Mouse (Mus musculus): ENCODE results near the gene Pwp2.
A peak's percentile ranks its signal among the peaks of the same experiment; 100 is the strongest.

The Pwp2 gene

GRCm38 (mm10) chr10:78185381-78185725 is 404 bp upstream of the Pwp2 start:
- Histone ChIP-seq H3K4me3 (replicated peaks; ENCODE audit: low read length) (peak overlapping the region; percentile 100), H3K27me3 (ENCODE audit: insufficient read depth, low read length) (no peaks in the 10 kb centered on the region), H3K9me3 (ENCODE audit: low read length) (no peaks in the 10 kb centered on the region), H3K4me1 (replicated peaks; ENCODE audit: low read depth, low read length) (peaks cover 31% of the 10 kb centered on the region), H3K36me3 (ENCODE audit: insufficient read depth, low read length) (peaks cover 70% of the 10 kb centered on the region)
- no peak for TF ChIP-seq CTCF (conservative IDR thresholded peaks at IDR 0.05; ENCODE audit: low read length)
- TF ChIP-seq NANOG (IDR thresholded peaks at IDR 0.05; ENCODE audit: borderline replicate concordance, low read length), result no peak
- TF ChIP-seq POU5F1 (IDR thresholded peaks at IDR 0.05; ENCODE audit: borderline replicate concordance, low read length), result no peak

GRCm38 (mm10) chr10:78183577-78183976 is 1.4 kb downstream of the Pwp2 start:
- Histone ChIP-seq H3K9me3 (ENCODE audit: low read length) (no peaks in the 10 kb centered on the region), H3K4me1 (replicated peaks; ENCODE audit: low read depth, low read length) (peaks cover 36% of the 10 kb centered on the region), H3K36me3 (ENCODE audit: insufficient read depth, low read length) (peaks cover 70% of the 10 kb centered on the region), H3K4me3 (replicated peaks; ENCODE audit: low read length) (peak overlapping the region; percentile 100), H3K27me3 (ENCODE audit: insufficient read depth, low read length) (no peaks in the 10 kb centered on the region)
- no peak for TF ChIP-seq CTCF (conservative IDR thresholded peaks at IDR 0.05; ENCODE audit: low read length)
- TF ChIP-seq POU5F1 (IDR thresholded peaks at IDR 0.05; ENCODE audit: borderline replicate concordance, low read length), result no peak
- TF ChIP-seq NANOG (IDR thresholded peaks at IDR 0.05; ENCODE audit: borderline replicate concordance, low read length), result no peak

GRCm38 (mm10) chr10:78182321-78182720 is 2.6 kb downstream of the Pwp2 start:
- Histone ChIP-seq H3K4me3 (replicated peaks; ENCODE audit: low read length) (no peak overlapping the region), H3K9me3 (ENCODE audit: low read length) (no peaks in the 10 kb centered on the region)
- no peak for TF ChIP-seq POU5F1 (IDR thresholded peaks at IDR 0.05; ENCODE audit: borderline replicate concordance, low read length)
- TF ChIP-seq CTCF (conservative IDR thresholded peaks at IDR 0.05; ENCODE audit: low read length), result no peak
- no peak for TF ChIP-seq NANOG (IDR thresholded peaks at IDR 0.05; ENCODE audit: borderline replicate concordance, low read length)

GRCm38 (mm10) chr10:78174474-78174873 is 10.5 kb downstream of the Pwp2 start:
- TF ChIP-seq CTCF (conservative IDR thresholded peaks at IDR 0.05; ENCODE audit: low read length) (no peak), NANOG (IDR thresholded peaks at IDR 0.05; ENCODE audit: borderline replicate concordance, low read length) (no peak), POU5F1 (IDR thresholded peaks at IDR 0.05; ENCODE audit: borderline replicate concordance, low read length) (no peak)
- no peak overlapping the region for H3K4me3 ChIP-seq (replicated peaks; ENCODE audit: low read length)
- no peaks in the 10 kb centered on the region for H3K27me3 ChIP-seq (ENCODE audit: insufficient read depth, low read length)
- peaks cover 21% of the 10 kb centered on the region for H3K4me1 ChIP-seq (replicated peaks; ENCODE audit: low read depth, low read length)
- peaks cover 94% of the 10 kb centered on the region for H3K36me3 ChIP-seq (ENCODE audit: insufficient read depth, low read length)
- H3K9me3 ChIP-seq (ENCODE audit: low read length), result no peaks in the 10 kb centered on the region

More at GRCm38 (mm10) chr10:78182321-78182720, 2.6 kb downstream of the Pwp2 start:
- peaks cover 36% of the 10 kb centered on the region for H3K4me1 ChIP-seq (replicated peaks; ENCODE audit: low read depth, low read length)
- H3K27me3 ChIP-seq (ENCODE audit: insufficient read depth, low read length), result no peaks in the 10 kb centered on the region
- peaks cover 70% of the 10 kb centered on the region for H3K36me3 ChIP-seq (ENCODE audit: insufficient read depth, low read length)

GRCm38 (mm10) chr10:78171581-78171980 is 13.4 kb downstream of the Pwp2 start:
- Histone ChIP-seq H3K36me3 (ENCODE audit: insufficient read depth, low read length) (peaks cover 86% of the 10 kb centered on the region), H3K9me3 (ENCODE audit: low read length) (no peaks in the 10 kb centered on the region), H3K4me1 (replicated peaks; ENCODE audit: low read depth, low read length) (peaks cover 33% of the 10 kb centered on the region), H3K27me3 (ENCODE audit: insufficient read depth, low read length) (no peaks in the 10 kb centered on the region), H3K4me3 (replicated peaks; ENCODE audit: low read length) (no peak overlapping the region)
- TF ChIP-seq POU5F1 (IDR thresholded peaks at IDR 0.05; ENCODE audit: borderline replicate concordance, low read length), result no peak
- TF ChIP-seq NANOG (IDR thresholded peaks at IDR 0.05; ENCODE audit: borderline replicate concordance, low read length), result no peak
- no peak for TF ChIP-seq CTCF (conservative IDR thresholded peaks at IDR 0.05; ENCODE audit: low read length)

GRCm38 (mm10) chr10:78171057-78171456 is 13.9 kb downstream of the Pwp2 start:
- H3K36me3 ChIP-seq (ENCODE audit: insufficient read depth, low read length), result peaks cover 86% of the 10 kb centered on the region
- TF ChIP-seq CTCF (conservative IDR thresholded peaks at IDR 0.05; ENCODE audit: low read length) (no peak), POU5F1 (IDR thresholded peaks at IDR 0.05; ENCODE audit: borderline replicate concordance, low read length) (no peak), NANOG (IDR thresholded peaks at IDR 0.05; ENCODE audit: borderline replicate concordance, low read length) (no peak)
- no peaks in the 10 kb centered on the region for H3K27me3 ChIP-seq (ENCODE audit: insufficient read depth, low read length)
- peaks cover 33% of the 10 kb centered on the region for H3K4me1 ChIP-seq (replicated peaks; ENCODE audit: low read depth, low read length)
- no peak overlapping the region for H3K4me3 ChIP-seq (replicated peaks; ENCODE audit: low read length)
- H3K9me3 ChIP-seq (ENCODE audit: low read length), result no peaks in the 10 kb centered on the region

GRCm38 (mm10) chr10:78170445-78170844 is 14.5 kb downstream of the Pwp2 start:
- Histone ChIP-seq H3K36me3 (ENCODE audit: insufficient read depth, low read length) (peaks cover 86% of the 10 kb centered on the region), H3K4me3 (replicated peaks; ENCODE audit: low read length) (peak overlapping the region; percentile 96)

GRCm38 (mm10) chr10:78169281-78170042 is 15.5 kb downstream of the Pwp2 start, which contains the start of gene D10Jhu81e:
TSS of gene D10Jhu81e (minus strand) at chr10:78169782.
- H3K4me3 ChIP-seq (replicated peaks; ENCODE audit: low read length), result peak within 1 kb of the TSS; percentile 96
- peaks cover 86% of the 10 kb centered on the region for H3K36me3 ChIP-seq (ENCODE audit: insufficient read depth, low read length)
- no peaks in the 10 kb centered on the region for H3K27me3 ChIP-seq (ENCODE audit: insufficient read depth, low read length)
- TF ChIP-seq NANOG (IDR thresholded peaks at IDR 0.05; ENCODE audit: borderline replicate concordance, low read length) (no peak), POU5F1 (IDR thresholded peaks at IDR 0.05; ENCODE audit: borderline replicate concordance, low read length) (no peak), CTCF (conservative IDR thresholded peaks at IDR 0.05; ENCODE audit: low read length) (no peak)
- no peaks in the 10 kb centered on the region for H3K9me3 ChIP-seq (ENCODE audit: low read length)
- H3K4me1 ChIP-seq (replicated peaks; ENCODE audit: low read depth, low read length), result peaks cover 38% of the 10 kb centered on the region

More at GRCm38 (mm10) chr10:78170445-78170844, 14.5 kb downstream of the Pwp2 start:
- H3K4me1 ChIP-seq (replicated peaks; ENCODE audit: low read depth, low read length), result peaks cover 33% of the 10 kb centered on the region
- no peaks in the 10 kb centered on the region for H3K9me3 ChIP-seq (ENCODE audit: low read length)
- H3K27me3 ChIP-seq (ENCODE audit: insufficient read depth, low read length), result no peaks in the 10 kb centered on the region
- TF ChIP-seq NANOG (IDR thresholded peaks at IDR 0.05; ENCODE audit: borderline replicate concordance, low read length) (no peak), CTCF (conservative IDR thresholded peaks at IDR 0.05; ENCODE audit: low read length) (no peak)

Data from E14TG2a.4 (cell line).